In genomic region chr5:96941087-96941468, GRCm38 (mm10) we compare ENCODE assay signal across 12 mouse cellular contexts. TPM values are rescaled to one million over a fixed set of nuclear protein-coding genes. Genes with fewer than 3 reads are reported as not detected.
DNase-seq lines count a peak whose midpoint lies in the region; ATAC-seq lines count a peak whose summit lies in the region.
"Had no signal": no experiment of that assay in that cellular context is flagged by ENCODE, and none has a peak within 500 bp of the region (broad histone marks: within the 10 kb centered on the region; RNA-seq: fewer than 3 reads in every experiment).

No protein-coding gene starts in this region.

- H3K9me3 ChIP-seq in liver, embryonic 11.5 days (ENCODE audit: control insufficient read depth, low read length) = no peaks in the 10 kb centered on the region
- H3K9me3 ChIP-seq in stomach, embryonic 16.5 days (replicated peaks; ENCODE audit: control insufficient read depth, low read length) = no peaks in the 10 kb centered on the region
- H3K9me3 ChIP-seq: embryonic facial prominence, embryonic 12.5 days had no signal

- peaks cover 34% of the 10 kb centered on the region for H3K4me1 ChIP-seq in liver, embryonic 11.5 days (replicated peaks; ENCODE audit: control insufficient read depth, insufficient read depth, low read length)
- peaks cover 16% of the 10 kb centered on the region for H3K4me1 ChIP-seq in stomach, embryonic 16.5 days (ENCODE audit: control insufficient read depth, insufficient read depth, low read length)

- WGBS in liver, embryonic 11.5 days = 42% methylated on average over 7 of the region's 7 CpGs
- 21% methylated on average over 7 of the region's 7 CpGs for WGBS in stomach, embryonic 16.5 days

- no peak overlapping the region for H3K4me2 ChIP-seq in liver, embryonic 11.5 days
- H3K4me2 ChIP-seq in stomach, embryonic 16.5 days (ENCODE audit: low read depth, low read length) = peak overlapping the region; percentile 29; the same call in 1 of the 2 replicates
- H3K4me2 ChIP-seq: embryonic facial prominence, embryonic 12.5 days had no signal

- H3K27me3 ChIP-seq in liver, embryonic 11.5 days (replicated peaks; ENCODE audit: control insufficient read depth, insufficient read depth, low read length) = no peaks in the 10 kb centered on the region
- H3K27me3 ChIP-seq in stomach, embryonic 16.5 days (ENCODE audit: control insufficient read depth, insufficient read depth, low read length) = no peaks in the 10 kb centered on the region
- H3K27me3 ChIP-seq: embryonic facial prominence, embryonic 12.5 days had no signal

- no peak overlapping the region for H3K9ac ChIP-seq in liver, embryonic 11.5 days (ENCODE audit: low read depth, low read length)
- H3K9ac ChIP-seq in stomach, embryonic 16.5 days (ENCODE audit: low read length) = peak overlapping the region; percentile 35; the same call in 1 of the 2 replicates
- H3K9ac ChIP-seq: embryonic facial prominence, embryonic 12.5 days; liver, embryonic 14.5 days had no signal

- 0 out of 2 replicates have a peak, but pooled peaks have one; percentile 38 for ATAC-seq in liver, embryonic 11.5 days (replicated peaks; ENCODE audit: low FRiP score)
- ATAC-seq in stomach, embryonic 16.5 days (ENCODE audit: insufficient read depth, low FRiP score) = peak; percentile 59

- DNase-seq in cerebellum, postnatal 10 days = peak; percentile 34 to 39
- DNase-seq in cerebellum, adult 9-10 months = no peak
- DNase-seq in liver, embryonic 11.5 days (ENCODE audit: low spot score) = no peak
- DNase-seq in liver = no peak
- peak; percentile 23 for DNase-seq in lung, postnatal 14 days
- DNase-seq in right cerebral cortex, postnatal 4 days = no peak
- no peak for DNase-seq in embryo, embryonic 11 days
- DNase-seq: gastrocnemius, postnatal 36 days; thymus, postnatal 14 days had no signal

- no peak overlapping the region for H3K4me3 ChIP-seq in liver, embryonic 11.5 days (ENCODE audit: low read depth, low read length)
- no peak overlapping the region for H3K4me3 ChIP-seq in stomach, embryonic 16.5 days (replicated peaks; ENCODE audit: low read length)
- H3K4me3 ChIP-seq: embryonic facial prominence, embryonic 12.5 days had no signal

- H3K36me3 ChIP-seq in liver, embryonic 11.5 days (ENCODE audit: control insufficient read depth, insufficient read depth, low read length) = no peaks in the 10 kb centered on the region
- H3K36me3 ChIP-seq in stomach, embryonic 16.5 days (ENCODE audit: control insufficient read depth, insufficient read depth, low read length) = no peaks in the 10 kb centered on the region
- H3K36me3 ChIP-seq: embryonic facial prominence, embryonic 12.5 days had no signal

- H3K27ac ChIP-seq in liver, embryonic 11.5 days (ENCODE audit: low read depth, low read length) = 0 out of 2 replicates have a peak overlapping the region, but pooled peaks have one; percentile 21
- H3K27ac ChIP-seq in stomach, embryonic 16.5 days (ENCODE audit: low read length) = peak overlapping the region; percentile 66
- H3K27ac ChIP-seq: embryonic facial prominence, embryonic 12.5 days; liver, embryonic 14.5 days had no signal

RNA-seq across cellular contexts. Expression of gene Bmp2k, which starts 56.4 kb away (rescaled TPM):
- polyA plus RNA-seq in liver, embryonic 11.5 days (2014; fragmentation: Nextera tagmentation; extraction: Ambion mirVana) = 31.1 and 34.5 TPM in 2 replicates
- 8.9 and 10.2 TPM in 2 replicates for polyA plus RNA-seq in stomach, embryonic 16.5 days (2015; fragmentation: Nextera tagmentation; extraction: Ambion mirVana)

Comparison
In these comparisons a context has a peak if more than half of its experiments do, and no peak if none do; other contexts are left out.
1. DNase-seq: peak in cerebellum, postnatal 10 days (2 of 2) and lung, postnatal 14 days (single experiment); none in cerebellum, adult 9-10 months (single experiment), liver, embryonic 11.5 days (single experiment), liver (single experiment), right cerebral cortex, postnatal 4 days (single experiment) and embryo, embryonic 11 days (single experiment).